Mouse (Mus musculus) liver, adult 2 months (tissue): ENCODE measurements around the gene Mier2.

Experiments
- CTCF ChIP-seq: fragments of 200-500 bp; IDR thresholded peaks from 2 replicates; pipeline ENCODE4 v1.5.1; 2011; ENCODE audit warnings: low read depth, low read length, control low read depth
- POLR2A ChIP-seq: fragments of 200-500 bp; IDR thresholded peaks from 2 replicates; pipeline ENCODE4 v1.6.1; 2011; ENCODE audit warnings: low read length, control low read depth; ENCODE audit not compliant: insufficient read depth; ENCODE audit errors: extremely low read depth

GRCm38 (mm10) chr10:79559716-79560115, 4.7 kb upstream of the Mier2 start:
- TF ChIP-seq CTCF (no peak), POLR2A (no peak)
